Mouse (Mus musculus): ENCODE data around the gene Ttc30b. TPM values are rescaled to one million over a fixed set of nuclear protein-coding genes. Genes with fewer than 3 reads are reported as not detected.

Ttc30b gene
- total and polyA plus RNA-seq, 2 experiments from 2014 or later = 20.6 to 27.4 TPM

- TF ChIP-seq CTCF (IDR thresholded peaks at IDR 0.05; ENCODE audit: low read depth) = no peak
- no peak overlapping the region for H3K4me2 ChIP-seq (ENCODE audit: low read depth)
Measured at GRCm38 (mm10) chr2:75933541-75933940, 4.8 kb downstream of the Ttc30b start.

GRCm38 (mm10) chr2:75930941-75931340, 7.4 kb downstream of the Ttc30b start:
- Histone ChIP-seq H3K4me1 (ENCODE audit: insufficient read depth) (no peaks in the 10 kb centered on the region), H3K4me3 (ENCODE audit: low read depth, low read length) (no peak overlapping the region), H3K27ac (ENCODE audit: low read depth, low read length) (no peak overlapping the region), H3K9me3 (ENCODE audit: low read length) (no peaks in the 10 kb centered on the region), H3K9ac (no peak overlapping the region), H3K4me2 (ENCODE audit: low read depth) (no peak overlapping the region), H3K36me3 (ENCODE audit: insufficient read depth) (peaks cover 7% of the 10 kb centered on the region; the same call in 1 of the 2 replicates), H3K27me3 (ENCODE audit: insufficient read depth, low read length) (no peaks in the 10 kb centered on the region)
- ATAC-seq (no peak), DNase-seq (no peak)
- no peak for TF ChIP-seq CTCF (IDR thresholded peaks at IDR 0.05; ENCODE audit: low read depth)
- 90% methylated on average over 2 of the region's 2 CpGs for WGBS

More at GRCm38 (mm10) chr2:75933541-75933940, 4.8 kb downstream of the Ttc30b start:
- Histone ChIP-seq H3K4me3 (ENCODE audit: low read depth, low read length) (no peak overlapping the region), H3K9ac (no peak overlapping the region), H3K36me3 (ENCODE audit: insufficient read depth) (no peaks in the 10 kb centered on the region), H3K9me3 (ENCODE audit: low read length) (no peaks in the 10 kb centered on the region), H3K4me1 (ENCODE audit: insufficient read depth) (no peaks in the 10 kb centered on the region), H3K27ac (ENCODE audit: low read depth, low read length) (no peak overlapping the region), H3K27me3 (ENCODE audit: insufficient read depth, low read length) (no peaks in the 10 kb centered on the region)
- DNase-seq (no peak), ATAC-seq (no peak)
- 43% methylated on average over 7 of the region's 7 CpGs for WGBS

GRCm38 (mm10) chr2:75929786-75930444, 8.5 kb downstream of the Ttc30b start:
- H3K4me3 ChIP-seq (ENCODE audit: low read depth, low read length) = no peak overlapping the region
- ATAC-seq (no peak), DNase-seq (no peak)
- no peaks in the 10 kb centered on the region for H3K27me3 ChIP-seq (ENCODE audit: insufficient read depth, low read length)
- H3K9me3 ChIP-seq (ENCODE audit: low read length) = no peaks in the 10 kb centered on the region
- H3K4me1 ChIP-seq (ENCODE audit: insufficient read depth) = no peaks in the 10 kb centered on the region
- H3K9ac ChIP-seq = no peak overlapping the region
- TF ChIP-seq CTCF (IDR thresholded peaks at IDR 0.05; ENCODE audit: low read depth) = no peak
- H3K36me3 ChIP-seq (ENCODE audit: insufficient read depth) = peaks cover 7% of the 10 kb centered on the region; the same call in 1 of the 2 replicates
- WGBS = 88% methylated on average over 6 of the region's 6 CpGs
- H3K4me2 ChIP-seq (ENCODE audit: low read depth) = no peak overlapping the region
- H3K27ac ChIP-seq (ENCODE audit: low read depth, low read length) = no peak overlapping the region

GRCm38 (mm10) chr2:75929141-75929540, 9.2 kb downstream of the Ttc30b start:
- 0 out of 2 replicates have a peak overlapping the region, but pooled peaks have one; percentile 35 for H3K27ac ChIP-seq (ENCODE audit: low read depth, low read length)
- WGBS = 71% methylated on average over 2 of the region's 2 CpGs

GRCm38 (mm10) chr2:75928011-75928410, 10.4 kb downstream of the Ttc30b start:
- 63% methylated on average over 3 of the region's 3 CpGs for WGBS
- no peak overlapping the region for H3K27ac ChIP-seq (ENCODE audit: low read depth, low read length)

More at GRCm38 (mm10) chr2:75929141-75929540, 9.2 kb downstream of the Ttc30b start:
- ATAC-seq (peak; percentile 60), DNase-seq (peak; percentile 20)
- H3K9ac ChIP-seq = no peak overlapping the region
- no peaks in the 10 kb centered on the region for H3K4me1 ChIP-seq (ENCODE audit: insufficient read depth)
- peaks cover 7% of the 10 kb centered on the region; the same call in 1 of the 2 replicates for H3K36me3 ChIP-seq (ENCODE audit: insufficient read depth)
- H3K4me2 ChIP-seq (ENCODE audit: low read depth) = no peak overlapping the region
- no peaks in the 10 kb centered on the region for H3K9me3 ChIP-seq (ENCODE audit: low read length)
- H3K4me3 ChIP-seq (ENCODE audit: low read depth, low read length) = no peak overlapping the region
- H3K27me3 ChIP-seq (ENCODE audit: insufficient read depth, low read length) = no peaks in the 10 kb centered on the region
- TF ChIP-seq CTCF (IDR thresholded peaks at IDR 0.05; ENCODE audit: low read depth) = no peak

GRCm38 (mm10) chr2:75926061-75926460, 12.3 kb downstream of the Ttc30b start:
- no peak overlapping the region for H3K27ac ChIP-seq (ENCODE audit: low read depth, low read length)
- H3K4me2 ChIP-seq (ENCODE audit: low read depth) = no peak overlapping the region
- WGBS = 65% methylated on average over 5 of the region's 5 CpGs
- DNase-seq (no peak), ATAC-seq (no peak)
- no peaks in the 10 kb centered on the region for H3K4me1 ChIP-seq (ENCODE audit: insufficient read depth)
- no peak for TF ChIP-seq CTCF (IDR thresholded peaks at IDR 0.05; ENCODE audit: low read depth)
- no peak overlapping the region for H3K9ac ChIP-seq
- no peaks in the 10 kb centered on the region for H3K9me3 ChIP-seq (ENCODE audit: low read length)
- no peaks in the 10 kb centered on the region for H3K27me3 ChIP-seq (ENCODE audit: insufficient read depth, low read length)
- no peak overlapping the region for H3K4me3 ChIP-seq (ENCODE audit: low read depth, low read length)
- H3K36me3 ChIP-seq (ENCODE audit: insufficient read depth) = peaks cover 7% of the 10 kb centered on the region; the same call in 1 of the 2 replicates

More at GRCm38 (mm10) chr2:75928011-75928410, 10.4 kb downstream of the Ttc30b start:
- H3K9me3 ChIP-seq (ENCODE audit: low read length) = no peaks in the 10 kb centered on the region
- DNase-seq = no peak
- no peak overlapping the region for H3K4me3 ChIP-seq (ENCODE audit: low read depth, low read length)
- ATAC-seq = no peak
- TF ChIP-seq CTCF (IDR thresholded peaks at IDR 0.05; ENCODE audit: low read depth) = no peak
- peaks cover 7% of the 10 kb centered on the region; the same call in 1 of the 2 replicates for H3K36me3 ChIP-seq (ENCODE audit: insufficient read depth)
- no peaks in the 10 kb centered on the region for H3K27me3 ChIP-seq (ENCODE audit: insufficient read depth, low read length)
- H3K4me1 ChIP-seq (ENCODE audit: insufficient read depth) = no peaks in the 10 kb centered on the region
- no peak overlapping the region for H3K9ac ChIP-seq
- no peak overlapping the region for H3K4me2 ChIP-seq (ENCODE audit: low read depth)

GRCm38 (mm10) chr2:75923807-75924340, 14.5 kb downstream of the Ttc30b start:
- DNase-seq (no peak), ATAC-seq (no peak)
- H3K4me3 ChIP-seq (ENCODE audit: low read depth, low read length) = no peak overlapping the region
- H3K9me3 ChIP-seq (ENCODE audit: low read length) = no peaks in the 10 kb centered on the region
- no peak overlapping the region for H3K9ac ChIP-seq
- no peak overlapping the region for H3K27ac ChIP-seq (ENCODE audit: low read depth, low read length)
- no peaks in the 10 kb centered on the region for H3K4me1 ChIP-seq (ENCODE audit: insufficient read depth)
- H3K27me3 ChIP-seq (ENCODE audit: insufficient read depth, low read length) = no peaks in the 10 kb centered on the region
- no peak for TF ChIP-seq CTCF (IDR thresholded peaks at IDR 0.05; ENCODE audit: low read depth)
- peaks cover 7% of the 10 kb centered on the region; the same call in 1 of the 2 replicates for H3K36me3 ChIP-seq (ENCODE audit: insufficient read depth)
- WGBS = 76% methylated on average over 4 of the region's 4 CpGs
- no peak overlapping the region for H3K4me2 ChIP-seq (ENCODE audit: low read depth)

All from forebrain, postnatal 0 days (tissue).